Comparison of ENCODE assay signal across 8 mouse cellular contexts in genomic region chr12:31948101-31949000, GRCm38 (mm10). TPM values are rescaled to one million over a fixed set of nuclear protein-coding genes. Genes with fewer than 3 reads are reported as not detected.
DNase-seq lines count a peak whose midpoint lies in the region; ATAC-seq and TF ChIP-seq lines count a peak whose summit lies in the region.

No protein-coding gene starts in this region.

- peak overlapping the region; percentile 98 for H3K27ac ChIP-seq in heart, adult 2 months
- H3K27ac ChIP-seq in forebrain, embryonic 13.5 days = peak overlapping the region; percentile 99
- H3K27ac ChIP-seq in liver, embryonic 14.5 days = peak overlapping the region; percentile 92

- TF ChIP-seq EP300 in heart, adult 2 months (IDR thresholded peaks at IDR 0.05; ENCODE audit: insufficient read depth, low read depth, low read length) = no peak
- TF ChIP-seq EP300 in liver, embryonic 14.5 days (IDR thresholded peaks at IDR 0.05; ENCODE audit: low read depth) = no peak

- H3K36me3 ChIP-seq in heart, adult 2 months (ENCODE audit: control insufficient read depth, insufficient read depth, low read length) = peaks cover 28% of the 10 kb centered on the region
- H3K36me3 ChIP-seq in forebrain, embryonic 13.5 days (ENCODE audit: poor library complexity, severe bottlenecking) = peaks cover 4% of the 10 kb centered on the region
- H3K36me3 ChIP-seq in liver, embryonic 14.5 days (replicated peaks; ENCODE audit: control insufficient read depth, insufficient read depth, low read depth) = peaks cover 4% of the 10 kb centered on the region

- TF ChIP-seq POLR2A in heart, adult 2 months (IDR thresholded peaks at IDR 0.05; ENCODE audit: insufficient read depth, low read depth, low read length) = no peak

- no peaks in the 10 kb centered on the region for H3K27me3 ChIP-seq in heart, adult 2 months (ENCODE audit: control insufficient read depth, insufficient read depth, low read length)
- no peaks in the 10 kb centered on the region for H3K27me3 ChIP-seq in forebrain, embryonic 13.5 days
- no peaks in the 10 kb centered on the region for H3K27me3 ChIP-seq in liver, embryonic 14.5 days (ENCODE audit: control insufficient read depth, insufficient read depth, low read length)

- H3K9me3 ChIP-seq in forebrain, embryonic 13.5 days (replicated peaks) = no peaks in the 10 kb centered on the region
- no peaks in the 10 kb centered on the region for H3K9me3 ChIP-seq in liver, embryonic 14.5 days (ENCODE audit: control insufficient read depth, low read length)

- H3K4me2 ChIP-seq in forebrain, embryonic 13.5 days = peak overlapping the region; percentile 67
- peak overlapping the region; percentile 78 for H3K4me2 ChIP-seq in liver, embryonic 14.5 days (ENCODE audit: low read depth)

- H3K4me1 ChIP-seq in heart, adult 2 months (ENCODE audit: control insufficient read depth, insufficient read depth, low read length) = peaks cover 9% of the 10 kb centered on the region
- H3K4me1 ChIP-seq in forebrain, embryonic 13.5 days = peaks cover 12% of the 10 kb centered on the region; the same call in 1 of the 2 replicates
- H3K4me1 ChIP-seq in liver, embryonic 14.5 days (replicated peaks; ENCODE audit: control insufficient read depth in 2 of 2, insufficient read depth in 2 of 2, low read length in 1 of 2) = peaks cover 16 to 20% of the 10 kb centered on the region in 2 experiments

- no peak for ATAC-seq in forebrain, embryonic 13.5 days
- no peak for ATAC-seq in liver, embryonic 14.5 days (ENCODE audit: insufficient read depth)

- peak overlapping the region; percentile 78 for H3K4me3 ChIP-seq in heart, adult 2 months
- H3K4me3 ChIP-seq in forebrain, embryonic 13.5 days = peak overlapping the region; percentile 82
- H3K4me3 ChIP-seq in liver, embryonic 14.5 days (ENCODE audit: insufficient read depth in 1 of 2, low read depth in 2 of 2, low read length in 2 of 2) = peak overlapping the region; percentile 73 to 79

- no peak for DNase-seq in heart, adult 2 months
- no peak for DNase-seq in heart, postnatal 14 days
- peak; percentile 17 for DNase-seq in 416B (ENCODE audit: low read depth)
- DNase-seq in liver, embryonic 14.5 days (ENCODE audit: low read depth in 3 of 3, low spot score in 3 of 3) = no peak
- no peak for DNase-seq in urinary bladder, adult 2 months (ENCODE audit: low spot score)
- DNase-seq in gastrocnemius, postnatal 10 days = no peak
- no peak for DNase-seq in urinary bladder, adult 18-20 months (ENCODE audit: low spot score in 2 of 2)

- peaks cover 4% of the 10 kb centered on the region; the same call in 1 of the 2 replicates for H3K79me2 ChIP-seq in heart, adult 2 months (replicated peaks; ENCODE audit: control insufficient read depth, insufficient read depth, low read length)

- WGBS in heart, adult 2 months = 13% methylated on average over 7 of the region's 7 CpGs
- WGBS in forebrain, embryonic 13.5 days = 22% methylated on average over 7 of the region's 7 CpGs
- WGBS in liver, embryonic 14.5 days (ENCODE audit: insufficient replicate concordance) = 21% methylated on average over 7 of the region's 7 CpGs

- intact Hi-C loops in heart, adult 2 months (cut with DNase I) = no loop called here
- intact Hi-C loops in heart, postnatal 14 days (cut with DNase I) = no loop called here

- no peak for TF ChIP-seq CTCF in heart, adult 2 months (IDR thresholded peaks at IDR 0.05)
- no peak for TF ChIP-seq CTCF in liver, embryonic 14.5 days (IDR thresholded peaks at IDR 0.05; ENCODE audit: low read depth)

- peak overlapping the region; percentile 100; the same call in 1 of the 2 replicates for H3K9ac ChIP-seq in heart, adult 2 months (ENCODE audit: low read depth, low read length)
- peak overlapping the region; percentile 91 for H3K9ac ChIP-seq in forebrain, embryonic 13.5 days
- peak overlapping the region; percentile 84 for H3K9ac ChIP-seq in liver, embryonic 14.5 days (replicated peaks)

RNA-seq across cellular contexts. Expression of gene Hbp1, which starts 2.0 kb away (rescaled TPM):
- total RNA-seq in heart, adult 2 months (2021) = 10 to 100 TPM; 58.2 to 67.2 TPM
- 65.4 and 108 TPM in 2 replicates for polyA plus RNA-seq in heart, adult 2 months (2012; rRNA removed)
- total RNA-seq in heart, postnatal 14 days (2021) = 10 to 100 TPM; 83.7 to 87.2 TPM
- 85.8 and 86.8 TPM in 2 replicates for polyA plus RNA-seq in forebrain, embryonic 13.5 days (2015; fragmentation: Nextera tagmentation; extraction: Ambion mirVana)
- 19.2 and 27.0 TPM in 2 replicates for polyA plus RNA-seq in liver, embryonic 14.5 days (2012; rRNA removed)
- 32.8 and 36.3 TPM in 2 replicates for polyA plus RNA-seq in liver, embryonic 14.5 days (2014; fragmentation: Nextera tagmentation; extraction: Ambion mirVana)
- polyA plus RNA-seq in urinary bladder, adult 2 months (2012; rRNA removed) = 92.7 and 104 TPM in 2 replicates
- total RNA-seq in gastrocnemius, postnatal 10 days (2021) = 10 to 100 TPM; 59.2 to 63.1 TPM
